Mouse (Mus musculus) gastrocnemius, postnatal 25 days (tissue): ENCODE measurements around the gene Fam43a. TPM values are rescaled to one million over a fixed set of nuclear protein-coding genes. Genes with fewer than 3 reads are reported as not detected.

Experiments used
- DNase-seq: peaks from one replicate; pipeline ENCODE4 v3.0.0; 2022
- total RNA-seq, 2 experiments: library from RNA; stranded (reverse); gene quantifications; 1 replicate in 1 of 2; 2 replicates in 1 of 2; pipeline ENCODE4 v1.2.3; 2021

The Fam43a gene
- total RNA-seq, 2 experiments from 2014 or later: 6.7 to 8.1 TPM

DNA sequence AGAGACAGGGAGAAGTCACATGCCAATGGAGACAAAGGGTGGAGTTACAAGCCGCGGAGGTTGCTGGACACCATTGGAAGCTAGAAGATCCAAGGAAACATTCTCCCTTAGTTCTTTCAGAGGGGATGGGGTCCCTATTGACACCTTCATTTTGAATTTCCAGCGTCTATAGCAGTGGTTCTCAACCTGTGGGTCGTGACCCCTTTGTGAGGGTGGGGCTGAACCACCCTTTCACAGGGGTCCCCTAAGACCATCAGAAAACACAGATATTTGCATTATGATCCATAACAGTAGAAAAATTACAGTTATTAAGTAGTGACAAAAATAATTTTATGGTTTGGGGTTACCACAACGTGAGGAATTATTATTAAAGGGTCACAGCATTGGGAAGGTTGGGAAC lies 30.0 kb downstream of the Fam43a start:
- DNase-seq: no peak

DNA sequence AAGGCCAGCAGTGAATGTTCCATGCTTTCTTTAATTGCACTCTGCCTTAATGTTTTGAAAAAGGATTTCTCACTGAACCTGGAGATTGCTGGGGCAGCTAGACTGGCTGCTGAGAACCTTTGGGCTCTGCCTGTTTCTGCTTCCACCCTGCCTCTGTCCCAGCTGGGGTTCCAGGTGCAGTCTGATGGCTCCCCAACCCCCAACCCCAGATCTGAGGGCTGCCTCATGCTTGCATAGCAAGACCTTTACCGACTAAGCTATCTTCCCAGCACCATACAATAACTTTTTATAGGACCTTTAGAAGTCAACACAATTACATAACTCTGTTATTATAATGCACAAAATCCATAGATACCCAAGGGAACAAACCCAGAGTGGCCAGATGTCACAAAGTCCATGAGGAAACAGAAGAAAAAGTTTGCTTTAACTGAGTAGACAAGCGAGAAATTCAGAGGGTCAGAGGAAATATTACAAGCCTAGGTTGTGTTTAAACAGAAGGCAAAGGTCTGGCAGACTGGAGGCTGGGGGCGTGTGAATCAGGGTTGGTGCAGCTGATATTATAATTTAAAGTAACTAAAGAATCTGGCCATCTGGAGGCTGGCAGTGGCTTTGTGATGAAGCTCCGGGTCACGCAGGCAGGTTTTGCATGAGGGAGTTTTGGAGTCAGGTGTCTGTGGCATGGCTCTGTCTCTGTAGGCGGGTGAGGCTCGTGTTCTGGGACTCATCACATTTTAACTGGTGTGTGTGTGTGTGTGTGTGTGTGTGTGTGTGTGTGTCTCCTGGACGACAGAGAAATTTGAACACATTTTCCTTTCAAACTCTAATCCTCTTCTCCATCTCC lies 34.6 kb downstream of the Fam43a start:
- DNase-seq: no peak

- DNase-seq: no peak
Measured at GRCm38 (mm10) chr16:30638586-30638985, 39.1 kb downstream of the Fam43a start.

DNA sequence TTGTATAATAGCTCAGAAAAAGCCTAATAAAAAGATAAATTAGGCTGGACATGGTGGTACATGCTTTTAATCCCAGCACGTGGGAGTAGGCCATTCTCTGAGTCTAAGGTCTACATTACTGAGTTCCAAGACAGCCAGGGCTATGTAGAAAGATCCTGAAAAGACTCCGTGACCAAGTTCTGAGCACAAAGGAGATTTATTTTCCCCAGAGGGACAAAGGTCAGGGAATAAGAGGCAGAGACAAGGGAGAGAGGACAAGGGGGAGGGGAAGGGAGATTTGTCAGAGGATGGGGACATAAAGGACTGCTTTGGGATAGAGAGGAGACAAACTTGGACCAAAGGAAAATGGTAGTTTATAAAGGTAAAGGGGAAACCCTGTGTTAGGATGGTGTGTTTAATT lies 41.1 kb downstream of the Fam43a start:
- no peak for DNase-seq

DNA sequence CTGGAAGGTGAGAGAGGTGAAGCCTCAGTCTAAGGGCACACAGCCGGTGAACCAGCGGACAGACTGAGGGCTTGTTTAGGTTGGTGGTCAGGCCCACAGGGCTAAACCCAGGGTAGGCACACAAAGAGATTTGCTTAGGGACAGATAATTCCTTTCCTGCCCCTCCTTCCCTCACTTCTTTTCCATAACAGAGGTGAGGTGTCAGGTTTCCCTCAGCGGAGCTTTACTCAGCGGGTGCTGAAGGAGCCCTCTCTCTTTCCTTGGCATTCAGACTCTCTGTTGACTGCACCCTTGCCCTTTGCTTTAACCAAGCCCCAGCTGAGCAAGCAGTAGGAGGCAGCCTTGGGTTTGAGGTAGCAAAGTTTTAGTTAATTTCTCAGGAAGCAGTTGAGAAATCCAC lies 41.9 kb downstream of the Fam43a start:
- no peak for DNase-seq

GRCm38 (mm10) chr16:30642229-30642628 lies 42.7 kb downstream of the Fam43a start:
- no peak for DNase-seq

GRCm38 (mm10) chr16:30644981-30645380 lies 45.5 kb downstream of the Fam43a start:
- DNase-seq: no peak

DNA sequence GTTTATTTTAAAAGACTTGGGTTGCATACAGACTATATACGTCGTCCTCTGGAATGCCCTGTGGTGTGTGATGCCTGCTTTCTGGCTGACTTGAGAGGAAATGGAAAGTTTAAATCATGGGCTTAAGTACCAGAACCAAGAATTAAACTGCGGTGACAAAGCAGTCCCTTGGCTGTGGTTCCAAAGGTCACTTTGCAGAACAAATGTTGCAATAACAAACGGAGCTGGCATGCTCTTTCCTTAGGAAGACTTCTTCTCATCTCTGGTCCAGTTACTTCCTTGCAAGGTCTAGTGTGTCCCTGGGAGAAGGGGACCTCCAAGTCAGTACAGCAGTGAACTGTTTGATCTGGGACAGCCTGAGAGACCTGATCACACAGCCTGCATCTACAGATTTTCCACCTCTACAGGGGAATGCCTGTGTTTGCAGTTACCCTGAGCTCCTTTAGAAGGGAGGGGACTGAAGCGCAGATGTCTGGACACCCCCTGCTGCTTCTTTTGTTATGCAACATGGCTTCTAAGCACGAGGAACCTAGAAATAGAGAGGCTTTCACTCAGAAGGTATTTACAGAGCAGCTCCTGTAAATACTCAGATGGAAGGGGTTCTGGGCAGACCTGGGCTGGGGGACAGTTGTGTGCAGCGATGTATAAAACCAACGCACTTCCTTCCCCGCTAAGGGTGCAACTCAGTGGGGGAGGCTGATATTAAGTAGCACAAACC lies 46.5 kb downstream of the Fam43a start:
- no peak for DNase-seq

GRCm38 (mm10) chr16:30646856-30647255 lies 47.3 kb downstream of the Fam43a start:
- no peak for DNase-seq

DNA sequence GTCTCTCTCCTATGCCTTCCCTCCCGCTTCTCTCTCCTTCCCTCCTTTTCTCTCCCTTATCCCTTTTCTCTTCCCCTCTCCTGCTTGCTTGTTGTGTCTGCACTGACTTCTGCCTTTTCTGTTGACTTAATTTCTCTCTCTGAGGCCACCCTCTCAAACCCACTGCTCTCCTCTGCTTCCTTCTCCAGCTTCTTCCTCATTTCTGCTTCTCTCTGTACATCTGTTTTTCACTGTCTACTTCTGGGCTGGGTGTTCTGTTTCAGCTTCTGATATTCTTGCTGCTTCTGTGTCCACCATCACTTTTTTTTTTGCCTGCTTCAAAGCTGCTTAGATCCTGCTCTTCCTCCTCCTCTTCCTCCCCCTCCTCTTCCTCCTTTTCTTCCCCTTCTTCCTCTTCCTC lies 51.8 kb downstream of the Fam43a start:
- DNase-seq: no peak

Other genes with a start within 250 kb of the Fam43a start
- gene Atp13a3, start 193.7 kb upstream of the Fam43a start, total RNA-seq: 10 to 100 TPM; 35.5 to 45.9 TPM
- 1 to 10 TPM; 2.3 to 2.5 TPM for gene Tmem44, start 48.9 kb upstream of the Fam43a start, total RNA-seq
- 10 to 100 TPM; 16.3 to 17.5 TPM for gene Lsg1, start 12.1 kb upstream of the Fam43a start, total RNA-seq